Mouse (Mus musculus): Measurements from ENCODE around the gene Smyd3.

DNA sequence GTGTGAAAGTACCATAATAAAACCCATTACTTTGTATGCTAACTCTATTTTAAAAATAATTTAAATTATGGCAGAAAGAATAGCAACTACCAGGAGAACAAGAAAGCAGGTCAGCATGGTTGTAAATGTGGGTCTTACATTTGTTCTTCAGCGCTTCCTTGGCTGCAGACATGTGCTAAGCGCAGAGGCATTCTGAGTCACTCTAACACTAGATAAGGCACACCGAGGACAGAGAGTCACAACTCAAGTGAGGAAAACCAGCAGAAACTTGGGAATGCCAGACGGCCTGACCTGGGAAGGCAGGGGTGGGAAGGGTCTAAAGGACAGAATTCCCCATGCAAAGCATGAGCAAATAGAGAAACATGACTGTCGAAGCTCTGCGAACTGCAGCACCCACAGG is 63.2 kb downstream of the Smyd3 start:
- no peak for TF ChIP-seq CTCF (IDR thresholded peaks at IDR 0.05; ENCODE audit: low read depth, low read length)
- no peak for TF ChIP-seq EP300 (IDR thresholded peaks at IDR 0.05; ENCODE audit: insufficient read depth, low read depth, low read length)
- no peak for TF ChIP-seq POLR2A (IDR thresholded peaks at IDR 0.05; ENCODE audit: insufficient read depth, low read length)
